Mouse (Mus musculus) kidney, postnatal 0 days (tissue): Measurements from ENCODE around the gene Ahr. TPM values are rescaled to one million over a fixed set of nuclear protein-coding genes. Genes with fewer than 3 reads are reported as not detected.

ENCODE experiments used
- ATAC-seq: fragments of 200-750 bp; cut with Nextera tagmentation; replicated peaks from 2 replicates; pipeline ENCODE4 v1.8.0; 2017; ENCODE audit warnings: low read depth, moderate number of reproducible peaks, moderate TSS enrichment, moderate library complexity; ENCODE audit not compliant: low FRiP score
- DNase-seq: peaks from one replicate; pipeline ENCODE4 v3.0.0-alpha.2; 2016; ENCODE audit warnings: low spot score
- H3K27ac ChIP-seq: fragments of 300-500 bp; sonication (generic); 2 replicates; pipeline ENCODE4 v1.5.1; 2014; ENCODE audit warnings: mild to moderate bottlenecking
- H3K27me3 ChIP-seq: fragments of 300-500 bp; sonication (generic); 2 replicates; pipeline ENCODE4 v1.6.1; 2014; ENCODE audit warnings: low read length, mixed read lengths; ENCODE audit not compliant: insufficient read depth
- H3K36me3 ChIP-seq: fragments of 300-500 bp; sonication (generic); 2 replicates; pipeline ENCODE4 v1.6.1; 2014; ENCODE audit warnings: low read length, mixed read lengths; ENCODE audit not compliant: insufficient read depth
- H3K4me1 ChIP-seq: fragments of 300-500 bp; sonication (generic); replicated peaks from 2 replicates; pipeline ENCODE4 v1.6.1; 2014; ENCODE audit warnings: antibody characterized with exemption, low read length, mixed read lengths; ENCODE audit not compliant: insufficient read depth
- H3K4me2 ChIP-seq: fragments of 300-500 bp; sonication (generic); 2 replicates; pipeline ENCODE4 v1.6.1; 2014; ENCODE audit warnings: mild to moderate bottlenecking, low read length, moderate library complexity, mixed read lengths
- H3K4me3 ChIP-seq: fragments of 300-500 bp; sonication (generic); replicated peaks from 2 replicates; pipeline ENCODE4 v1.5.1; 2014; ENCODE audit warnings: low read depth, low read length
- H3K9ac ChIP-seq: fragments of 300-500 bp; sonication (generic); 2 replicates; pipeline ENCODE4 v1.6.1; 2014; ENCODE audit warnings: low read depth, low read length
- H3K9me3 ChIP-seq: fragments of 300-500 bp; sonication (generic); replicated peaks from 2 replicates; pipeline ENCODE4 v1.6.1; 2016; ENCODE audit warnings: low read length, inconsistent platforms, mixed read lengths
- CTCF ChIP-seq: IDR thresholded peaks from 2 replicates; pipeline ENCODE4 v1.5.1; 2016; ENCODE audit warnings: antibody characterized with exemption, low read depth, mild to moderate bottlenecking, moderate library complexity
- WGBS: fragments of 180-500 bp; shearing (Covaris S2); extraction: QIAGEN DNeasy Blood & Tissue Kit; methylation state at CpG from one replicate; pipeline ENCODE4 v1.1.7; 2014; 5-methylcytosine and 5-hydroxymethylcytosine counted together
- polyA plus RNA-seq: library from polyadenylated mRNA; unstranded; fragments of >200 nt; fragmentation: Nextera tagmentation; extraction: Ambion mirVana; gene quantifications from 2 replicates; pipeline ENCODE4 v1.2.1, GENCODE M21; 2015

Gene Ahr
- polyA plus RNA-seq, 1 experiment from 2014 or later, result 6.7 TPM

DNA sequence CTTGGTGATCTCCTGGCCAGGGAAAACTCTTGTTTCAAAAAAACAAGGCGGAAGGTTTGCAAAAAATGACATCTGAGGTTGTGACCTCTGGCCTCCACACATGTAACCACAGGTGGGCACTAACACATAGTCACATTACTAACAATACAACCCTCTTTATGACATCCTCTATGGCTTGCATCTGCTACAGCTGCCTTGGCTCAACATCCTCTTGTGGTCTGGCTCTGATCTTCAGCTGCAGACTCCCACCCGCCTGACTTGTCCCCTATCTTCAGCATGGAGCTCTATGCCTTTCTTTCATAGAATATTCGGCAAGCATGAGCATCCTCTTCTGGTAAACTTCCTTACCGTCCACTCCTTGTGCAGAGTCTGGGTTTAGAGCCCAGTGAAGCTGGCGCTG, 24.1 kb downstream of the Ahr start:
- no peaks in the 10 kb centered on the region for H3K27me3 ChIP-seq
- no peaks in the 10 kb centered on the region for H3K4me1 ChIP-seq
- no peak for DNase-seq
- no peak overlapping the region for H3K9ac ChIP-seq
- no peak overlapping the region for H3K27ac ChIP-seq
- WGBS, result 88% methylated on average over 5 of the region's 5 CpGs
- H3K9me3 ChIP-seq, result no peaks in the 10 kb centered on the region
- TF ChIP-seq CTCF, result no peak
- H3K36me3 ChIP-seq, result peaks cover 33% of the 10 kb centered on the region; the same call in 1 of the 2 replicates
- no peak overlapping the region for H3K4me2 ChIP-seq
- no peak for ATAC-seq
- H3K4me3 ChIP-seq, result no peak overlapping the region

DNA sequence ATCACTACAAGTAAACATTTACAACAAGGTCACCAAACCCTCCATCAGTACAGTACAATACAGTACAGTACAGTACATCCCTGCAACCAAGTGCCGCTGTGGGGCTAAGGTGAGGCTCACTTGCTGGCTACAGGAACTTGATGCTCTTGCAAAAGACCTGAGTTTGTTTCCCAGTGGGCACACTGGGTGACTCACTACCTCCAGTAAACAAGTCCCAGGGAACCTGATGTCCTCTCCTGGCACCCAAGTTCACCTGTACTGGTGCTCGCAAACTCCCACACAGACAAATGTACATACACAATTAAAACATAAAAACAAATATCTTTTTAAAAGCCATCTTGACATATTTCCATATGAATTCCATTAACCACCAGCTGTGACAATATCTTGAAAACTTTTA, 28.5 kb downstream of the Ahr start:
- Histone ChIP-seq H3K4me2 (no peak overlapping the region), H3K36me3 (peaks cover 31% of the 10 kb centered on the region), H3K4me3 (no peak overlapping the region), H3K27me3 (no peaks in the 10 kb centered on the region), H3K27ac (no peak overlapping the region), H3K9me3 (no peaks in the 10 kb centered on the region), H3K4me1 (no peaks in the 10 kb centered on the region), H3K9ac (no peak overlapping the region)
- no peak for TF ChIP-seq CTCF
- ATAC-seq (no peak), DNase-seq (no peak)
- WGBS, result 99% methylated on average over 2 of the region's 2 CpGs

DNA sequence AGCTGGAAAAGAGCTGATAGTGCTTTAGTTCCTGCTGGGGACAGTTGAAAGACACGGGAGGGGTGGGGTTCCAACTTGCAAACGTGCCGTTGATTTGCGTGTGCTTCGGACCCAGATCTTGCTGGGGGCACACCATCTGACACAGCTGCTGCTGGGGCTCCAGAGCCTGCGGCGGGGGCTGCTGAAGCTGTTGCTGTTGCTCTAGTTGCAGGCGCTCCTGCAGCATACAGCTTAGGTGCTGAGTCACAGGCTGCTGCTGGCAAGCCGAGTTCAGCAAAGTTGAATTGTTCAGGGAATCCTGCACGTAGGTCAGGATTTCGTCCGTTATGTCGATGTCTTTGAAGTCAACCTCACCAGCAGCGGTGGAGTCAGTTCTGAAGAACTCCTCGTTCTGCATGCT, 30.8 kb downstream of the Ahr start:
- Histone ChIP-seq H3K36me3 (peaks cover 23% of the 10 kb centered on the region), H3K4me3 (no peak overlapping the region), H3K4me2 (no peak overlapping the region), H3K27ac (no peak overlapping the region), H3K9ac (no peak overlapping the region), H3K27me3 (no peaks in the 10 kb centered on the region), H3K4me1 (no peaks in the 10 kb centered on the region), H3K9me3 (no peaks in the 10 kb centered on the region)
- ATAC-seq (no peak), DNase-seq (no peak)
- 76% methylated on average over 15 of the region's 15 CpGs for WGBS
- no peak for TF ChIP-seq CTCF

DNA sequence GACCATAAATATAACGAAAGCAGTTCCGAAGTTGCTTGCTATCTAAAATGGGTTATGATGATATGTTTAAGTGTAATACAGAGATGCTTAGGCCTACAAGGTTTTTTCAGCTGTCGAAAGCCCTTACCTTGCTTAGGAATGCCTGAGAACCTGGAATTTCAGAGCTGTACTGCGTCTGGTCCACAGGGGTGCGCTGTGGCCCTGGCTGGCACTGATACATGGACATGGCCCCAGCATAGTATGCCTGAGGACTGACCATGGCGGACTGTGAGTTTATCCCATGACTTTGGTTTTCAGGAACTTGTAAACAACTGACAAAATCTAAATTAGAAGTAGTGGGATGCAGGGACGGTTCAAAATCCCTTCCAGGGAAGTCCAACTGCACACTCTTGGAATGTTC, 31.3 kb downstream of the Ahr start:
- ATAC-seq, result 0 out of 2 replicates have a peak, but pooled peaks have one; percentile 52
- H3K4me3 ChIP-seq, result no peak overlapping the region

DNA sequence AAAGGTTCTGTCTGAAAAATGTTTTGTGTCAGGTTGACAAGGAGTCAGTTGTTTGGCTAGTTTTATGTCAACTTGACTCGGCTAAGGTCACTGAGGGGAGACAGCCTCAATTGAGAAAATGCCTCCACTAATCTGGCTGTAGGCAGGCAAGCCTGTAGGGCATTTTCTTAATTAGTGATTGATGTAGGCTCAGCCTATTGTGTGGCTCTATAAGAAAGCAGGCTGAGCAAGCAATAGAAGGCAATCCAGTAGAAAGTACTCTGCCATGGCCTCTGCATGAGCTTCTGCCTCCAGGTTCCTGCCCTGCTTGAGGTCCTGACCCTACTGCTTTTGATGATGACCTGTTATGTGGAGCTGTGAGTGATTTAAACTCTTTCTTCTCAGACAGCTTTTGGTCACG, 33.4 kb downstream of the Ahr start:
- Histone ChIP-seq H3K9me3 (no peaks in the 10 kb centered on the region), H3K4me1 (no peaks in the 10 kb centered on the region), H3K4me2 (no peak overlapping the region), H3K4me3 (no peak overlapping the region), H3K27me3 (no peaks in the 10 kb centered on the region), H3K9ac (no peak overlapping the region), H3K36me3 (peaks cover 14% of the 10 kb centered on the region; the same call in 1 of the 2 replicates), H3K27ac (no peak overlapping the region)
- no peak for TF ChIP-seq CTCF
- WGBS, result 19% methylated on average over 2 of the region's 2 CpGs
- no peak for DNase-seq
- ATAC-seq, result no peak

More for the DNA sequence above, 31.3 kb downstream of the Ahr start:
- no peaks in the 10 kb centered on the region for H3K9me3 ChIP-seq
- no peak overlapping the region for H3K27ac ChIP-seq
- no peak overlapping the region for H3K9ac ChIP-seq
- H3K4me2 ChIP-seq, result no peak overlapping the region
- DNase-seq, result peak; percentile 34
- H3K4me1 ChIP-seq, result no peaks in the 10 kb centered on the region
- no peaks in the 10 kb centered on the region for H3K27me3 ChIP-seq
- WGBS, result 91% methylated on average over 7 of the region's 7 CpGs
- peaks cover 20% of the 10 kb centered on the region for H3K36me3 ChIP-seq
- peak; percentile 59 for TF ChIP-seq CTCF

DNA sequence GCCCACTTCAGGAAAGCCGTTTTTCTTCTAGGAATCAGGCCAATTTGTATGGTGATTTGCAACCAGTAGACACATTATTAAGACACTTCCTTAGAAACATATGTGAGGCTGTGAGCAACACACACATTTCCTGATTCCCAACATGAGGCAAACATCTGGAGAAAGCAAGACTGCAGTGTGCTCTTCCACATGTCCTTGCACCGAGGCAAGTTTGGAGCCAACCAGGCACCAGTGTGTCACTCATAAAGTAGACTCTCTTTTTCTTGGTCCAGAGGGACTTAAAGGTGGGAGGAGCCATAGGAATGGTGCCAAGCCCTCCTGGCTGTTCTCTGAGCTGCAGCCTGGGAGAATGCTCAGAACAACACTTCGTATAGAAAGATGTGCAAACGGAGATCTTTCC, 39.6 kb downstream of the Ahr start:
- 47% methylated on average over 4 of the region's 4 CpGs for WGBS
- no peak for ATAC-seq
- no peak for TF ChIP-seq CTCF
- H3K9me3 ChIP-seq, result no peaks in the 10 kb centered on the region
- no peak overlapping the region for H3K4me3 ChIP-seq
- H3K27me3 ChIP-seq, result no peaks in the 10 kb centered on the region
- H3K36me3 ChIP-seq, result 0 out of 2 replicates have a peak, but pooled peaks cover 1% of the 10 kb centered on the region
- no peaks in the 10 kb centered on the region for H3K4me1 ChIP-seq
- H3K9ac ChIP-seq, result no peak overlapping the region
- H3K27ac ChIP-seq, result no peak overlapping the region
- peak; percentile 78 for DNase-seq
- H3K4me2 ChIP-seq, result no peak overlapping the region

DNA sequence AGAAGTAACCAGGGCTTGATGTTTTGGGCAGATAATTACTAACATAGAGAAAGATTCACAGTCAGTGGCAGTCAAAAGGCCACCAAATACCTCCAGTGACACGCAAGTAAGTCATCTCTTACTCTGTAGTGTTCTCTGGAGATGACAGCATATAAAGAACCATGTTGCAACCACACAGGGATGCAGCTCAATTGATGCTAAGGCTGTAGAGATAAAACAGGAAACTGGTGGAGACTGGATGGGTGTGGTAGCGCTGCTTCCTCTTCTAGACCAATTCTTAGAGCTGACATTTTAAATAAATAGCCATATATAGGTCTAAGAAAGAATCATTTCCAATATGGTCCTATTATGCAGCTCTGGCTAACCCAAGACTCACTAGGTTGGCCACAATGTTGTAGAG, 54.1 kb downstream of the Ahr start:
- Histone ChIP-seq H3K36me3 (no peaks in the 10 kb centered on the region), H3K9me3 (no peaks in the 10 kb centered on the region), H3K27ac (no peak overlapping the region), H3K4me2 (no peak overlapping the region), H3K4me1 (no peaks in the 10 kb centered on the region), H3K4me3 (no peak overlapping the region), H3K27me3 (no peaks in the 10 kb centered on the region), H3K9ac (no peak overlapping the region)
- TF ChIP-seq CTCF, result no peak
- ATAC-seq (no peak), DNase-seq (no peak)
- 82% methylated on average over 2 of the region's 2 CpGs for WGBS
